ENCODE assay signal across 8 mouse cellular contexts in genomic region chr9:123924589-123925066, GRCm38 (mm10). TPM values are rescaled to one million over a fixed set of nuclear protein-coding genes. Genes with fewer than 3 reads are reported as not detected.
DNase-seq lines count a peak whose midpoint lies in the region; ATAC-seq and TF ChIP-seq lines count a peak whose summit lies in the region.

No protein-coding gene starts in this region.

- peak overlapping the region; percentile 60 for H3K27ac ChIP-seq in cortical plate, adult 2 months (ENCODE audit: insufficient read depth, low read length)

- DNase-seq in gastrocnemius, adult 8-10 months (ENCODE audit: low spot score in 2 of 2): peak; percentile 72 to 79
- peak; percentile 94 for DNase-seq in induced T-regulatory cell, adult 2 months (ENCODE audit: low read depth)
- peak; percentile 89 to 93 for DNase-seq in left cerebral cortex, postnatal 14 days (ENCODE audit: low spot score in 2 of 2)
- peak; percentile 88 for DNase-seq in right cerebral cortex, postnatal 14 days
- peak; percentile 91 for DNase-seq in urinary bladder, postnatal 25 days (ENCODE audit: low spot score)

- intact Hi-C loops in left cerebral cortex, postnatal 14 days (cut with DNase I): no loop called here

- peaks cover 2% of the 10 kb centered on the region; the same call in 1 of the 2 replicates for H3K4me1 ChIP-seq in cortical plate, adult 2 months (ENCODE audit: control insufficient read depth, insufficient read depth, low read length)

- peak overlapping the region; percentile 37 for H3K4me3 ChIP-seq in cortical plate, adult 2 months (ENCODE audit: insufficient read depth, low read length)

- no peak for TF ChIP-seq CTCF in cortical plate, adult 2 months (IDR thresholded peaks at IDR 0.05; ENCODE audit: extremely low read depth, insufficient read depth, low read length)

- peak; percentile 59; the same call in 1 of the 2 replicates for TF ChIP-seq POLR2A in cortical plate, adult 2 months (IDR thresholded peaks at IDR 0.05; ENCODE audit: extremely low read depth, insufficient read depth, low read length)

- ATAC-seq in activated CD4-positive, CD25-positive, alpha-beta regulatory T cell, adult 4 months: peak; percentile 43
- ATAC-seq in megakaryocyte-erythroid progenitor cell, adult 5-6 weeks (replicated peaks; ENCODE audit: low FRiP score, low TSS enrichment, poor library complexity, severe bottlenecking): peak; percentile 60

RNA-seq across cellular contexts. Expression of gene Ccr1, which starts 43.9 kb away (rescaled TPM):
- under 1 TPM; 0.77 to 0.80 TPM for polyA plus RNA-seq in activated CD4-positive, CD25-positive, alpha-beta regulatory T cell, adult 4 months (2017; shearing (Covaris generic))
- polyA plus RNA-seq in cortical plate, adult 2 months (2012; rRNA removed): 0.33 and 0.34 TPM in 2 replicates
- under 1 TPM in 2 of 4 experiments, not detected in 2; 0.09 to 0.21 TPM for total RNA-seq in gastrocnemius, adult 8-10 months (2022)
- total RNA-seq in left cerebral cortex, postnatal 14 days (2021): 1 to 10 TPM in 1 of 2 experiments, under 1 TPM in 1; 0.93 to 1.2 TPM
- 0.64 TPM in 1 of 2 replicates, not detected in the other for total RNA-seq in megakaryocyte-erythroid progenitor cell, adult 5-6 weeks (2014; fragmentation: Nextera tagmentation)
- total RNA-seq in megakaryocyte-erythroid progenitor cell, adult 5-6 weeks (2017): not detected in 2 replicates

RNA-seq across cellular contexts. Expression of gene Ccr1l1, which starts 53.6 kb away (rescaled TPM):
- not detected for polyA plus RNA-seq in activated CD4-positive, CD25-positive, alpha-beta regulatory T cell, adult 4 months (2017; shearing (Covaris generic))
- polyA plus RNA-seq in cortical plate, adult 2 months (2012; rRNA removed): 0.10 and 0.13 TPM in 2 replicates
- not detected for total RNA-seq in gastrocnemius, adult 8-10 months (2022)
- total RNA-seq in left cerebral cortex, postnatal 14 days (2021): not detected
- not detected in 2 replicates for total RNA-seq in megakaryocyte-erythroid progenitor cell, adult 5-6 weeks (2014; fragmentation: Nextera tagmentation)
- total RNA-seq in megakaryocyte-erythroid progenitor cell, adult 5-6 weeks (2017): not detected in 2 replicates

Comparison
In these comparisons a context has a peak if more than half of its experiments do, and no peak if none do; other contexts are left out.
1. Peak in every context shown above with its lines: DNase-seq, ATAC-seq, H3K4me3 ChIP-seq and H3K27ac ChIP-seq.